Mouse (Mus musculus) liver, adult 2 months (tissue): ENCODE measurements around the gene Tas2r108. TPM values are rescaled to one million over a fixed set of nuclear protein-coding genes. Genes with fewer than 3 reads are reported as not detected.

Source experiments
- DNase-seq: peaks from one replicate; pipeline ENCODE4 v3.0.0-alpha.2; 2011; ENCODE audit warnings: low read depth, low spot score; ENCODE audit errors: extremely low read depth
- H3K27ac ChIP-seq: fragments of 200-500 bp; replicated peaks from 2 replicates; pipeline ENCODE4 v1.5.1; 2012; ENCODE audit warnings: low read depth, mild to moderate bottlenecking, control low read depth, inconsistent platforms, low read length; ENCODE audit not compliant: insufficient read depth
- H3K27me3 ChIP-seq: fragments of 200-500 bp; 2 replicates; pipeline ENCODE4 v1.6.1; 2012; ENCODE audit warnings: mild to moderate bottlenecking, moderate library complexity, low read length, inconsistent platforms; ENCODE audit not compliant: control insufficient read depth, insufficient read depth
- H3K36me3 ChIP-seq: fragments of 200-500 bp; 2 replicates; pipeline ENCODE4 v1.6.1; 2012; ENCODE audit warnings: low read length, inconsistent platforms; ENCODE audit not compliant: control insufficient read depth, insufficient read depth
- H3K4me1 ChIP-seq: fragments of 200-500 bp; 2 replicates; pipeline ENCODE4 v1.6.1; 2011; ENCODE audit warnings: low read length; ENCODE audit not compliant: control insufficient read depth, insufficient read depth
- H3K4me3 ChIP-seq: fragments of 200-500 bp; 2 replicates; pipeline ENCODE4 v1.5.1; 2011; ENCODE audit warnings: low read depth, mild to moderate bottlenecking, control low read depth, low read length, moderate library complexity; ENCODE audit not compliant: insufficient read depth
- H3K79me2 ChIP-seq: fragments of 200-500 bp; 2 replicates; pipeline ENCODE4 v1.6.1; 2012; ENCODE audit warnings: inconsistent platforms, mild to moderate bottlenecking, low read length, moderate library complexity; ENCODE audit not compliant: control insufficient read depth, insufficient read depth
- H3K9ac ChIP-seq: fragments of 200-500 bp; 2 replicates; pipeline ENCODE4 v1.6.1; 2012; ENCODE audit warnings: low read depth, mild to moderate bottlenecking, control low read depth, inconsistent platforms, low read length
- CTCF ChIP-seq: fragments of 200-500 bp; IDR thresholded peaks from 2 replicates; pipeline ENCODE4 v1.5.1; 2011; ENCODE audit warnings: low read depth, low read length, control low read depth
- POLR2A ChIP-seq: fragments of 200-500 bp; IDR thresholded peaks from 2 replicates; pipeline ENCODE4 v1.6.1; 2011; ENCODE audit warnings: low read length, control low read depth; ENCODE audit not compliant: insufficient read depth; ENCODE audit errors: extremely low read depth
- WGBS: fragments of 180-500 bp; shearing (Covaris S2); methylation state at CpG from one replicate; pipeline ENCODE4 v1.1.7; 2018; 5-methylcytosine and 5-hydroxymethylcytosine counted together
- polyA plus RNA-seq: library from polyadenylated mRNA; depleted of rRNA; stranded (reverse); fragments of >200 nt; gene quantifications from 2 replicates; pipeline ENCODE4 v1.2.3, GENCODE M21; 2012; rRNA removed
- total RNA-seq: library from RNA; depleted of rRNA; stranded (reverse); fragments of >200 nt; gene quantifications from 2 replicates; pipeline ENCODE4 v1.2.3, GENCODE M21; 2014; rRNA removed

The Tas2r108 gene
- total and polyA plus RNA-seq, 2 experiments, result not detected

DNA sequence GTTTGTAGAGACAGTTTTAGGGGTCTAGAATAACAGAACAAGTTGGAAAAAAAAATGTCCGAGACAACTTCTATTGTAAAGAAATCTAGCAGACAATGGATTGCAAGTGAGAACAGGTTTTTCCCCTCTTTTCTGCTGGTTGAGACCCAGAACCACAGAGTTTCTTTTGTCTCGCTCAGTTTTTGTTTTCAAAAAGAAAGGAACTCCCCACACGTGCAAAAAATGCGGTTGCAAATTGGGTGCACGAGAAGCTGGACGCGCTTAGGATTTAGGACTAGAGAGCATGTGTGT is 21.7 kb upstream of the Tas2r108 start:
- H3K9ac ChIP-seq, result peak overlapping the region; percentile 75
- H3K36me3 ChIP-seq, result peaks cover 28% of the 10 kb centered on the region
- H3K4me1 ChIP-seq, result peaks cover 3% of the 10 kb centered on the region; the same call in 1 of the 2 replicates
- DNase-seq, result no peak
- TF ChIP-seq CTCF, result no peak
- TF ChIP-seq POLR2A, result no peak
- H3K27me3 ChIP-seq, result no peaks in the 10 kb centered on the region
- peak overlapping the region; percentile 69 for H3K4me3 ChIP-seq
- H3K79me2 ChIP-seq, result peaks cover 2% of the 10 kb centered on the region; the same call in 1 of the 2 replicates
- peak overlapping the region; percentile 71 for H3K27ac ChIP-seq
- WGBS, result under 1% methylated on average over 7 of the region's 7 CpGs

DNA sequence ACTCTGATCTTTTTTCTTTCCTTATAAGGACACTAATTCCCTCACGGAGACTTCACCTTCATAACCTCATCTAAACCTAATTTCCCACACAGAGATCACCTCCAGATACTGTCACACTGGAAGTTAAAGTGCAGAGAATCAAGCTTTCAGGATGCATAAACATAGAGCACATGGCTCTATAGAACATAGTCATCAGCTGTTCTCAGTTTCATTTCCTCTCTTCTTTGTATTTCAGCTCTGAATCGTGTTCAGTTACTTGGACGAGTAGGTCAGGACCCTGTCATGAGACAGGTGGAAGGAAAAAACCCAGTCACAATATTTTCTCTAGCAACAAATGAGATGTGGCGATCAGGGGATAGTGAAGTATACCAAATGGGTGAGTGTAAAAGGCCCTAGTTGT is 17.2 kb upstream of the Tas2r108 start:
- Histone ChIP-seq H3K27me3 (no peaks in the 10 kb centered on the region), H3K9ac (no peak overlapping the region), H3K27ac (no peak overlapping the region), H3K4me1 (peaks cover 3% of the 10 kb centered on the region; the same call in 1 of the 2 replicates), H3K79me2 (peaks cover 2% of the 10 kb centered on the region; the same call in 1 of the 2 replicates), H3K36me3 (peaks cover 52% of the 10 kb centered on the region), H3K4me3 (no peak overlapping the region)
- TF ChIP-seq POLR2A (no peak), CTCF (no peak)
- WGBS, result 89% methylated on average over 4 of the region's 4 CpGs
- DNase-seq, result no peak

DNA sequence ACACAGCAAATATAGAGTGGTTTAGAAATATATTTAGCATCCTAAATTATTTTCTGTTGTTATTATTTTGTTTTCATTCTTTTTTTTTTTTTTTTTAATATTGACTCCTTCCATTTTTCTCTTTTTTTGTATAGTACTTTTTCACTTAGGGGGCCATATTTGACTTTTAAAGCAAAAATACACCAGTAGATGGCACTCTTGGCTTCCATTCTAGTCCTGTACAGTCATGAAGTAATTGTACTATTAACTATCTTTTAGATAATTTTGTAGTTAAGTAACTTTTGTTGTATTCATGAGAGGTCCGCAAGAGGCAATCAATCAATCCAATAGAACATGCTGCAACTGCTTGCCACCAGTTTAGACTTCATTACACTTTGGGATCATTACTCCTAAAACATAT is 13.6 kb upstream of the Tas2r108 start:
- no peak for TF ChIP-seq CTCF
- TF ChIP-seq POLR2A, result no peak
- H3K79me2 ChIP-seq, result no peaks in the 10 kb centered on the region; the same call in 1 of the 2 replicates
- 75% methylated on average over 1 of the region's 1 CpGs for WGBS
- no peaks in the 10 kb centered on the region for H3K4me1 ChIP-seq
- no peak overlapping the region for H3K27ac ChIP-seq
- H3K27me3 ChIP-seq, result no peaks in the 10 kb centered on the region
- H3K36me3 ChIP-seq, result peaks cover 65% of the 10 kb centered on the region
- no peak for DNase-seq
- no peak overlapping the region for H3K9ac ChIP-seq
- H3K4me3 ChIP-seq, result no peak overlapping the region

DNA sequence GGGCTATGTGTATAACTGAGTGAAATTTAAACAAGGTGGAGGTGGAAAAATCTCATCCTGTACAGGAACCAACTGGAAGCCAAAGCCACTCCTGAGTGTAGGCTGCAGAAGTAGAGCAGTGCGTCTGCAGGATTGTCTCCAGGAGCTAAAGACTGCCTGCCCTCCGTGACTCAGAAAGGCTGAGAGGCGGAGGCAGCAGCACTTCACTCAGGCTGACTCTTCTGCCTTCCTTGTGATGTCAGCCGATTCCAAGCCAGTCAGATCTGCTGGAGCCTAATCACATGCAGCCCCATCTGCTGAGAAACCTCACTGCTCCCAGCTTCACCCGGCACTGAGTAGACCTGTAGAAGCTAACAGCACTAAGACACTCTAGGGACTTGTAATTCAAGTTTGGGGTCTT is 11.0 kb upstream of the Tas2r108 start:
- no peak for DNase-seq
- Histone ChIP-seq H3K4me1 (no peaks in the 10 kb centered on the region), H3K27ac (no peak overlapping the region), H3K4me3 (no peak overlapping the region), H3K36me3 (peaks cover 43% of the 10 kb centered on the region), H3K27me3 (no peaks in the 10 kb centered on the region), H3K79me2 (no peaks in the 10 kb centered on the region; the same call in 1 of the 2 replicates), H3K9ac (no peak overlapping the region)
- 93% methylated on average over 5 of the region's 5 CpGs for WGBS
- TF ChIP-seq CTCF (no peak), POLR2A (no peak)

DNA sequence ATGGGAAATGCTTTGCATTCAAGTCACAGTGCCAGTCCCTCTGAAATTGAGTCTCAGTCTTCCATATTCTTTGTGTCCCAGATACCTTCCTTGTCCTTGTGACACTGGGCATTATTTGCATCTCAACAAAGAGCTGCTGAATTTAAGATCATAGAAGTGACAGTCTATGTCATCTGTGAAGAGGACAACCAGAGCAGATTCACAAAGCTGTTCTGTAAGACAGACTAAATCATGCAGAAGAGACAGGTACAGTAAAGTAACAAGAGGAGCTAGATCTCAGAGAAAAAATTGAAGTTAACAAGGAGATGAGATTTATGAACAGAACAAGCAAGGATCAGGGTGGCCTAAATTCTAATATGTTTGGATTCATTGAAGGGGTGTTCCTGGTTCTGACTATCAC is 2.4 kb upstream of the Tas2r108 start, which contains the start of gene Tas2r137:
Gene Tas2r137, plus strand, starts transcription at position 301 of the 400 bp plus-strand sequence.
- no peaks in the 10 kb centered on the region for H3K4me1 ChIP-seq
- H3K36me3 ChIP-seq, result no peaks in the 10 kb centered on the region
- H3K27me3 ChIP-seq, result no peaks in the 10 kb centered on the region
- no peak within 1 kb of the TSS for H3K27ac ChIP-seq
- no peaks in the 10 kb centered on the region for H3K79me2 ChIP-seq
- no peak within 1 kb of the TSS for H3K4me3 ChIP-seq
- H3K9ac ChIP-seq, result no peak within 1 kb of the TSS
- no peak for DNase-seq
- TF ChIP-seq POLR2A (no peak), CTCF (no peak)

DNA sequence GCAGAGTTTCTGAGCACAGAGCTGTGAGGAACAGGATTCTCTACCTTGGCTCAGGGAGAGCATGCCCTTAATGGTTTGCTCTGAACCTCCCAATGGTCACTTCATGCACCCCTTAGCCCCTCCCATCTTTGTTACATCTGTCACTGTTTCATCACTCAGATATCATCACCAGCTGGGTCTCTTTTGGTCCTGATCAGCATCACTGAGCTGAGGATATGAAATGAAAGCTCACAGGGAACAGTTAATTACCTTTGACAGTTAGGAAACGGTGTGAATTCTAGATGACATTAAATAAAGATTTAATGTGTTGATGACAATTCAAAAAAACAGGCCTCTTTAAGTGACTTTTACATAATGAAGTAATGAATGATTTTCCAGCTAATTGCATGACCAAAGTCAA is 26.1 kb downstream of the Tas2r108 start, which contains the start of gene Prss37:
Gene Prss37, minus strand, starts transcription at position 101 of the 400 bp plus-strand sequence.
- 81% methylated on average over 1 of the region's 1 CpGs for WGBS

More for the DNA sequence above, 26.1 kb downstream of the Tas2r108 start, which contains the start of gene Prss37:
- H3K4me3 ChIP-seq, result no peak within 1 kb of the TSS
- no peak for DNase-seq
- no peak within 1 kb of the TSS for H3K27ac ChIP-seq
- H3K79me2 ChIP-seq, result no peaks in the 10 kb centered on the region
- TF ChIP-seq POLR2A (no peak), CTCF (no peak)
- H3K27me3 ChIP-seq, result no peaks in the 10 kb centered on the region
- H3K9ac ChIP-seq, result no peak within 1 kb of the TSS
- H3K36me3 ChIP-seq, result no peaks in the 10 kb centered on the region
- H3K4me1 ChIP-seq, result no peaks in the 10 kb centered on the region

Other genes with a start within 250 kb of the Tas2r108 start
- gene Agk, start 168.4 kb upstream of the Tas2r108 start, total RNA-seq, result 10.5 TPM in 2 replicates
- 4.2 and 4.8 TPM in 2 replicates for gene Agk, start 168.4 kb upstream of the Tas2r108 start, polyA plus RNA-seq
- 6.5 and 8.3 TPM in 2 replicates for gene E330009J07Rik, start 57.4 kb upstream of the Tas2r108 start, total RNA-seq
- 3.7 and 4.1 TPM in 2 replicates for gene E330009J07Rik, start 57.4 kb upstream of the Tas2r108 start, polyA plus RNA-seq
- not detected in 2 replicates for gene Wee2, start 54.4 kb upstream of the Tas2r108 start, total RNA-seq
- not detected in 2 replicates for gene Wee2, start 54.4 kb upstream of the Tas2r108 start, polyA plus RNA-seq
- 21.6 and 29.0 TPM in 2 replicates for gene Ssbp1, start 22.2 kb upstream of the Tas2r108 start, total RNA-seq
- 7.9 and 8.1 TPM in 2 replicates for gene Ssbp1, start 22.2 kb upstream of the Tas2r108 start, polyA plus RNA-seq
- 0.09 and 0.13 TPM in 2 replicates for gene Tas2r137, start 2.3 kb upstream of the Tas2r108 start, total RNA-seq
- 0.11 TPM in 1 of 2 replicates, not detected in the other for gene Tas2r137, start 2.3 kb upstream of the Tas2r108 start, polyA plus RNA-seq
- gene Prss37, start 26.0 kb downstream of the Tas2r108 start, total RNA-seq, result not detected in 2 replicates
- not detected in 2 replicates for gene Prss37, start 26.0 kb downstream of the Tas2r108 start, polyA plus RNA-seq
- gene Olfr461, start 61.5 kb downstream of the Tas2r108 start, total RNA-seq, result not detected in 2 replicates
- gene Olfr461, start 61.5 kb downstream of the Tas2r108 start, polyA plus RNA-seq, result not detected in 2 replicates
- gene Olfr460, start 76.0 kb downstream of the Tas2r108 start, total RNA-seq, result not detected in 2 replicates
- not detected in 2 replicates for gene Olfr460, start 76.0 kb downstream of the Tas2r108 start, polyA plus RNA-seq
- 0.13 and 0.46 TPM in 2 replicates for gene Clec5a, start 92.3 kb downstream of the Tas2r108 start, total RNA-seq
- gene Clec5a, start 92.3 kb downstream of the Tas2r108 start, polyA plus RNA-seq, result not detected in 2 replicates
- 0.13 TPM in 1 of 2 replicates, not detected in the other for gene Tas2r138, start 119.8 kb downstream of the Tas2r108 start, total RNA-seq
- gene Tas2r138, start 119.8 kb downstream of the Tas2r108 start, polyA plus RNA-seq, result 0.15 TPM in 1 of 2 replicates, not detected in the other
- 118 and 122 TPM in 2 replicates for gene Mgam, start 135.3 kb downstream of the Tas2r108 start, total RNA-seq
- gene Mgam, start 135.3 kb downstream of the Tas2r108 start, polyA plus RNA-seq, result 32.7 and 36.3 TPM in 2 replicates